In genomic region chr10:88376770-88377169, GRCm38 (mm10) we compare ENCODE assay signal across 8 mouse cellular contexts. TPM values are rescaled to one million over a fixed set of nuclear protein-coding genes. Genes with fewer than 3 reads are reported as not detected.
A peak's percentile ranks its signal among the peaks of the same experiment; 100 is the strongest.
DNase-seq lines count a peak whose midpoint lies in the region; TF ChIP-seq lines count a peak whose summit lies in the region.

No protein-coding gene starts in this region.

- no peaks in the 10 kb centered on the region for H3K79me2 ChIP-seq in heart, adult 2 months (replicated peaks; ENCODE audit: control insufficient read depth, insufficient read depth, low read length)

- intact Hi-C loops in heart, adult 2 months (cut with DNase I): loop anchor here (1.0 to 5.0 kb wide), 4 partner anchors 50 to 349 kb away; partner anchors contain the start of gene Chpt1

- no peak for TF ChIP-seq POLR2A in heart, adult 2 months (IDR thresholded peaks at IDR 0.05; ENCODE audit: insufficient read depth, low read depth, low read length)

- peak; percentile 71; the same call in 1 of the 2 replicates for TF ChIP-seq EP300 in heart, adult 2 months (IDR thresholded peaks at IDR 0.05; ENCODE audit: insufficient read depth, low read depth, low read length)

- no peaks in the 10 kb centered on the region for H3K36me3 ChIP-seq in E14TG2a.4 (ENCODE audit: insufficient read depth, low read length)
- H3K36me3 ChIP-seq in embryonic facial prominence, embryonic 10.5 days (replicated peaks): no peaks in the 10 kb centered on the region
- H3K36me3 ChIP-seq in heart, adult 2 months (ENCODE audit: control insufficient read depth, insufficient read depth, low read length): no peaks in the 10 kb centered on the region

- peaks cover 33% of the 10 kb centered on the region for H3K4me1 ChIP-seq in E14TG2a.4 (replicated peaks; ENCODE audit: low read depth, low read length)
- H3K4me1 ChIP-seq in embryonic facial prominence, embryonic 10.5 days: peaks cover 18% of the 10 kb centered on the region
- H3K4me1 ChIP-seq in heart, adult 2 months (ENCODE audit: control insufficient read depth, insufficient read depth, low read length): peaks cover 2% of the 10 kb centered on the region

- peak; percentile 97 for TF ChIP-seq CTCF in E14TG2a.4 (conservative IDR thresholded peaks at IDR 0.05; ENCODE audit: low read length)
- peak; percentile 94 for TF ChIP-seq CTCF in heart, adult 2 months (IDR thresholded peaks at IDR 0.05)

- peak overlapping the region; percentile 28; the same call in 1 of the 2 replicates for H3K9ac ChIP-seq in heart, adult 2 months (ENCODE audit: low read depth, low read length)

- no peak overlapping the region for H3K27ac ChIP-seq in embryonic facial prominence, embryonic 10.5 days (replicated peaks)
- no peak overlapping the region; the same call in 1 of the 2 replicates for H3K27ac ChIP-seq in heart, adult 2 months

- H3K27me3 ChIP-seq in E14TG2a.4 (ENCODE audit: insufficient read depth, low read length): peaks cover 7% of the 10 kb centered on the region; the same call in 1 of the 2 replicates
- H3K27me3 ChIP-seq in embryonic facial prominence, embryonic 10.5 days (replicated peaks; ENCODE audit: low read depth, poor library complexity, severe bottlenecking): no peaks in the 10 kb centered on the region; the same call in 1 of the 2 replicates
- H3K27me3 ChIP-seq in heart, adult 2 months (ENCODE audit: control insufficient read depth, insufficient read depth, low read length): no peaks in the 10 kb centered on the region

- DNase-seq in adrenal gland, postnatal 14 days: peak; percentile 95
- peak; percentile 87 for DNase-seq in embryonic facial prominence, embryonic 10.5 days (ENCODE audit: low spot score)
- DNase-seq in heart, adult 2 months: peak; percentile 87 to 89
- DNase-seq in layer of hippocampus, adult 18-20 months (ENCODE audit: low spot score in 2 of 2): peak; percentile 93 to 99
- DNase-seq in lung, postnatal 25 days (ENCODE audit: low spot score): peak; percentile 91
- DNase-seq in right cerebral cortex, postnatal 10 days (ENCODE audit: low spot score in 2 of 2): peak; percentile 94 to 95
- DNase-seq in urinary bladder, postnatal 25 days (ENCODE audit: low spot score): peak; percentile 91

- H3K9me3 ChIP-seq in E14TG2a.4 (ENCODE audit: low read length): no peaks in the 10 kb centered on the region
- H3K9me3 ChIP-seq in embryonic facial prominence, embryonic 10.5 days: no peaks in the 10 kb centered on the region

- H3K4me3 ChIP-seq in E14TG2a.4 (replicated peaks; ENCODE audit: low read length): 0 out of 2 replicates have a peak overlapping the region, but pooled peaks have one; percentile 11
- no peak overlapping the region for H3K4me3 ChIP-seq in embryonic facial prominence, embryonic 10.5 days
- H3K4me3 ChIP-seq in heart, adult 2 months: no peak overlapping the region; the same call in 1 of the 2 replicates

- whole genome bisulfite sequencing in embryonic facial prominence, embryonic 10.5 days: 12% methylated on average over 11 of the region's 11 CpGs
- WGBS in heart, adult 2 months: 1% methylated on average over 11 of the region's 11 CpGs

RNA-seq across cellular contexts. Expression of gene Dram1, which starts 2.1 kb away (rescaled TPM):
- 6.0 and 7.8 TPM in 2 replicates for total RNA-seq in adrenal gland, postnatal 14 days (2021)
- 0.29 and 0.39 TPM in 2 replicates for polyA plus RNA-seq in embryonic facial prominence, embryonic 10.5 days (2016; fragmentation: Nextera tagmentation; extraction: Ambion mirVana)
- total RNA-seq in heart, adult 2 months (2021): 1 to 10 TPM; 3.7 to 4.5 TPM
- 6.8 and 7.6 TPM in 2 replicates for polyA plus RNA-seq in heart, adult 2 months (2012; rRNA removed)
- total RNA-seq in layer of hippocampus, adult 18-20 months (2021): 1 to 10 TPM in 1 of 2 experiments, under 1 TPM in 1; 0.87 to 1.9 TPM

RNA-seq across cellular contexts. Expression of gene Gnptab, which starts 2.2 kb away (rescaled TPM):
- total RNA-seq in adrenal gland, postnatal 14 days (2021): 25.0 and 26.1 TPM in 2 replicates
- 8.4 and 9.0 TPM in 2 replicates for polyA plus RNA-seq in embryonic facial prominence, embryonic 10.5 days (2016; fragmentation: Nextera tagmentation; extraction: Ambion mirVana)
- 10 to 100 TPM; 24.3 to 27.6 TPM for total RNA-seq in heart, adult 2 months (2021)
- 11.7 and 19.3 TPM in 2 replicates for polyA plus RNA-seq in heart, adult 2 months (2012; rRNA removed)
- 10 to 100 TPM; 65.9 to 69.2 TPM for total RNA-seq in layer of hippocampus, adult 18-20 months (2021)
